Mouse (Mus musculus): ENCODE measurements around the gene N4bp1. TPM values are rescaled to one million over a fixed set of nuclear protein-coding genes. Genes with fewer than 3 reads are reported as not detected.

The N4bp1 gene
- polyA plus RNA-seq, 1 experiment, result 7.6 TPM

- Histone ChIP-seq H3K79me2 (ENCODE audit: control insufficient read depth, insufficient read depth) (no peaks in the 10 kb centered on the region), H3K27me3 (ENCODE audit: control insufficient read depth, insufficient read depth, insufficient read length) (no peaks in the 10 kb centered on the region), H3K4me2 (ENCODE audit: low read depth) (peak overlapping the region; percentile 42), H3ac (ENCODE audit: control insufficient read depth, insufficient read length) (no peak overlapping the region), H3K4me3 (no peak overlapping the region), H3K36me3 (ENCODE audit: control insufficient read depth, insufficient read depth) (no peaks in the 10 kb centered on the region)
- TF ChIP-seq POLR2AphosphoS2 (IDR thresholded peaks at IDR 0.05; ENCODE audit: insufficient read length, low read depth) (no peak), USF1 (IDR thresholded peaks at IDR 0.05; ENCODE audit: low read depth) (peak; percentile 74), REST (IDR thresholded peaks at IDR 0.05; ENCODE audit: insufficient read depth, insufficient read length) (no peak), MAX (IDR thresholded peaks at IDR 0.05; ENCODE audit: low read depth) (no peak), TCF12 (IDR thresholded peaks at IDR 0.05; ENCODE audit: insufficient read depth, poor library complexity, severe bottlenecking) (peak; percentile 56), POLR2A (IDR thresholded peaks at IDR 0.05; ENCODE audit: insufficient read length, low read depth) (no peak), MYOG (IDR thresholded peaks at IDR 0.05; ENCODE audit: control insufficient read depth in 1 of 3, insufficient read depth in 1 of 3, insufficient read length in 2 of 3, low read depth in 2 of 3) (peak; percentile 42 to 84 (median 84)), E2F4 (IDR thresholded peaks at IDR 0.05; ENCODE audit: insufficient read depth) (no peak), TCF3 (IDR thresholded peaks at IDR 0.05; ENCODE audit: insufficient read length, low read depth) (no peak), CEBPB (IDR thresholded peaks at IDR 0.05; ENCODE audit: insufficient read depth, poor library complexity, severe bottlenecking) (peak; percentile 42; the same call in 1 of the 2 replicates), MYOD1 (IDR thresholded peaks at IDR 0.05; ENCODE audit: control insufficient read depth in 1 of 3, insufficient read length in 2 of 3, low read depth in 2 of 3) (peak; percentile 21 to 94 (median 84)), SRF (IDR thresholded peaks at IDR 0.05; ENCODE audit: control insufficient read depth, insufficient read length, low read depth) (peak; percentile 10)
These were observed 50.4 kb downstream of the N4bp1 start for GRCm38 (mm10) chr8:86834496-86835260.

- TF ChIP-seq SRF (IDR thresholded peaks at IDR 0.05; ENCODE audit: control insufficient read depth, insufficient read length, low read depth) (no peak), POLR2A (IDR thresholded peaks at IDR 0.05; ENCODE audit: insufficient read length, low read depth) (no peak), MAX (IDR thresholded peaks at IDR 0.05; ENCODE audit: low read depth) (no peak), E2F4 (IDR thresholded peaks at IDR 0.05; ENCODE audit: insufficient read depth) (no peak)
- Histone ChIP-seq H3K36me3 (ENCODE audit: control insufficient read depth, insufficient read depth) (no peaks in the 10 kb centered on the region), H3K4me2 (ENCODE audit: low read depth) (no peak overlapping the region), H3K27me3 (ENCODE audit: control insufficient read depth, insufficient read depth, insufficient read length) (no peaks in the 10 kb centered on the region), H3ac (ENCODE audit: control insufficient read depth, insufficient read length) (no peak overlapping the region), H3K4me3 (no peak overlapping the region), H3K79me2 (ENCODE audit: control insufficient read depth, insufficient read depth) (no peaks in the 10 kb centered on the region)
These were observed 51.1 kb downstream of the N4bp1 start for GRCm38 (mm10) chr8:86833937-86834336.

GRCm38 (mm10) chr8:86828925-86829324 lies 56.1 kb downstream of the N4bp1 start:
- Histone ChIP-seq H3K79me2 (ENCODE audit: control insufficient read depth, insufficient read depth) (no peaks in the 10 kb centered on the region), H3K27me3 (ENCODE audit: control insufficient read depth, insufficient read depth, insufficient read length) (no peaks in the 10 kb centered on the region), H3ac (ENCODE audit: control insufficient read depth, insufficient read length) (no peak overlapping the region), H3K36me3 (ENCODE audit: control insufficient read depth, insufficient read depth) (no peaks in the 10 kb centered on the region), H3K4me3 (no peak overlapping the region), H3K4me2 (ENCODE audit: low read depth) (no peak overlapping the region)
- TF ChIP-seq MYOG (IDR thresholded peaks at IDR 0.05; ENCODE audit: control insufficient read depth in 1 of 3, insufficient read depth in 1 of 3, insufficient read length in 2 of 3, low read depth in 2 of 3) (no peak), E2F4 (IDR thresholded peaks at IDR 0.05; ENCODE audit: insufficient read depth) (no peak), MAX (IDR thresholded peaks at IDR 0.05; ENCODE audit: low read depth) (no peak), SRF (IDR thresholded peaks at IDR 0.05; ENCODE audit: control insufficient read depth, insufficient read length, low read depth) (no peak), USF1 (IDR thresholded peaks at IDR 0.05; ENCODE audit: low read depth) (no peak), POLR2AphosphoS2 (IDR thresholded peaks at IDR 0.05; ENCODE audit: insufficient read length, low read depth) (no peak), REST (IDR thresholded peaks at IDR 0.05; ENCODE audit: insufficient read depth, insufficient read length) (no peak), TCF3 (IDR thresholded peaks at IDR 0.05; ENCODE audit: insufficient read length, low read depth) (no peak), MYOD1 (IDR thresholded peaks at IDR 0.05; ENCODE audit: control insufficient read depth in 1 of 3, insufficient read length in 2 of 3, low read depth in 2 of 3) (no peak), TCF12 (IDR thresholded peaks at IDR 0.05; ENCODE audit: insufficient read depth, poor library complexity, severe bottlenecking) (no peak), POLR2A (IDR thresholded peaks at IDR 0.05; ENCODE audit: insufficient read length, low read depth) (no peak)

- no peaks in the 10 kb centered on the region for H3K79me2 ChIP-seq (ENCODE audit: control insufficient read depth, insufficient read depth)
- H3K36me3 ChIP-seq (ENCODE audit: control insufficient read depth, insufficient read depth), result no peaks in the 10 kb centered on the region
- H3K4me2 ChIP-seq (ENCODE audit: low read depth), result no peak overlapping the region
- H3ac ChIP-seq (ENCODE audit: control insufficient read depth, insufficient read length), result no peak overlapping the region
- no peaks in the 10 kb centered on the region for H3K27me3 ChIP-seq (ENCODE audit: control insufficient read depth, insufficient read depth, insufficient read length)
- no peak overlapping the region for H3K4me3 ChIP-seq
- no peak for TF ChIP-seq REST (IDR thresholded peaks at IDR 0.05; ENCODE audit: insufficient read depth, insufficient read length)
- no peak for TF ChIP-seq SRF (IDR thresholded peaks at IDR 0.05; ENCODE audit: control insufficient read depth, insufficient read length, low read depth)
- no peak for TF ChIP-seq POLR2A (IDR thresholded peaks at IDR 0.05; ENCODE audit: insufficient read length, low read depth)
- TF ChIP-seq MYOG (IDR thresholded peaks at IDR 0.05; ENCODE audit: control insufficient read depth in 1 of 3, insufficient read depth in 1 of 3, insufficient read length in 2 of 3, low read depth in 2 of 3), result no peak
- no peak for TF ChIP-seq MAX (IDR thresholded peaks at IDR 0.05; ENCODE audit: low read depth)
- no peak for TF ChIP-seq MYOD1 (IDR thresholded peaks at IDR 0.05; ENCODE audit: control insufficient read depth in 1 of 3, insufficient read length in 2 of 3, low read depth in 2 of 3)
- TF ChIP-seq CEBPB (IDR thresholded peaks at IDR 0.05; ENCODE audit: insufficient read depth, poor library complexity, severe bottlenecking), result no peak
- no peak for TF ChIP-seq USF1 (IDR thresholded peaks at IDR 0.05; ENCODE audit: low read depth)
- no peak for TF ChIP-seq E2F4 (IDR thresholded peaks at IDR 0.05; ENCODE audit: insufficient read depth)
- TF ChIP-seq POLR2AphosphoS2 (IDR thresholded peaks at IDR 0.05; ENCODE audit: insufficient read length, low read depth), result no peak
- no peak for TF ChIP-seq TCF3 (IDR thresholded peaks at IDR 0.05; ENCODE audit: insufficient read length, low read depth)
- TF ChIP-seq TCF12 (IDR thresholded peaks at IDR 0.05; ENCODE audit: insufficient read depth, poor library complexity, severe bottlenecking), result no peak
These were observed 57.9 kb downstream of the N4bp1 start for GRCm38 (mm10) chr8:86827199-86827598.

All from myocyte (in vitro differentiated cells).